Mouse (Mus musculus) neural tube, embryonic 14.5 days (tissue): ENCODE measurements around the gene Sash1. TPM values are rescaled to one million over a fixed set of nuclear protein-coding genes. Genes with fewer than 3 reads are reported as not detected.
A peak's percentile ranks its signal among the peaks of the same experiment; 100 is the strongest.

Source experiments
- ATAC-seq: fragments of 200-750 bp; cut with Nextera tagmentation; 2 replicates; pipeline ENCODE4 v1.8.0; 2017; ENCODE audit warnings: low read depth, mild to moderate bottlenecking, moderate TSS enrichment, moderate library complexity
- H3K27ac ChIP-seq: fragments of 300-500 bp; sonication (generic); 2 replicates; pipeline ENCODE4 v1.5.1; 2014; ENCODE audit warnings: low read depth, mild to moderate bottlenecking, control low read depth, low read length, moderate library complexity, mixed read lengths
- H3K27me3 ChIP-seq: fragments of 300-500 bp; sonication (generic); 2 replicates; pipeline ENCODE4 v1.6.1; 2014; ENCODE audit warnings: low read length; ENCODE audit not compliant: control insufficient read depth, insufficient read depth
- H3K36me3 ChIP-seq: fragments of 300-500 bp; sonication (generic); 2 replicates; pipeline ENCODE4 v1.6.1; 2014; ENCODE audit warnings: low read length, mixed read lengths; ENCODE audit not compliant: control insufficient read depth, insufficient read depth
- H3K4me1 ChIP-seq: fragments of 300-500 bp; sonication (generic); 2 replicates; pipeline ENCODE4 v1.6.1; 2014; ENCODE audit warnings: low read length; ENCODE audit not compliant: control insufficient read depth, insufficient read depth
- H3K4me2 ChIP-seq: fragments of 300-500 bp; sonication (generic); 2 replicates; pipeline ENCODE4 v1.6.1; 2014; ENCODE audit warnings: mild to moderate bottlenecking, low read depth, low read length, control low read depth
- H3K4me3 ChIP-seq: fragments of 300-500 bp; sonication (generic); 2 replicates; pipeline ENCODE4 v1.5.1; 2014; ENCODE audit warnings: low read depth, low read length, control low read depth, mixed read lengths
- H3K9ac ChIP-seq: fragments of 300-500 bp; sonication (generic); replicated peaks from 2 replicates; pipeline ENCODE4 v1.6.1; 2014; ENCODE audit warnings: low read depth, mild to moderate bottlenecking, control low read depth, low read length, mixed read lengths
- H3K9me3 ChIP-seq: fragments of 300-500 bp; sonication (generic); 2 replicates; pipeline ENCODE4 v1.6.1; 2016; ENCODE audit warnings: low read length; ENCODE audit not compliant: control insufficient read depth
- WGBS: fragments of 180-500 bp; shearing (Covaris S2); extraction: QIAGEN DNeasy Blood & Tissue Kit; methylation state at CpG from one replicate; pipeline ENCODE4 v1.1.7; 2014; 5-methylcytosine and 5-hydroxymethylcytosine counted together
- polyA plus RNA-seq: library from polyadenylated mRNA; unstranded; fragments of >200 nt; fragmentation: Nextera tagmentation; extraction: Ambion mirVana; gene quantifications from 2 replicates; pipeline ENCODE4 v1.2.1, GENCODE M21; 2014

Gene Sash1
- polyA plus RNA-seq: 2.2 and 5.1 TPM in 2 replicates

DNA sequence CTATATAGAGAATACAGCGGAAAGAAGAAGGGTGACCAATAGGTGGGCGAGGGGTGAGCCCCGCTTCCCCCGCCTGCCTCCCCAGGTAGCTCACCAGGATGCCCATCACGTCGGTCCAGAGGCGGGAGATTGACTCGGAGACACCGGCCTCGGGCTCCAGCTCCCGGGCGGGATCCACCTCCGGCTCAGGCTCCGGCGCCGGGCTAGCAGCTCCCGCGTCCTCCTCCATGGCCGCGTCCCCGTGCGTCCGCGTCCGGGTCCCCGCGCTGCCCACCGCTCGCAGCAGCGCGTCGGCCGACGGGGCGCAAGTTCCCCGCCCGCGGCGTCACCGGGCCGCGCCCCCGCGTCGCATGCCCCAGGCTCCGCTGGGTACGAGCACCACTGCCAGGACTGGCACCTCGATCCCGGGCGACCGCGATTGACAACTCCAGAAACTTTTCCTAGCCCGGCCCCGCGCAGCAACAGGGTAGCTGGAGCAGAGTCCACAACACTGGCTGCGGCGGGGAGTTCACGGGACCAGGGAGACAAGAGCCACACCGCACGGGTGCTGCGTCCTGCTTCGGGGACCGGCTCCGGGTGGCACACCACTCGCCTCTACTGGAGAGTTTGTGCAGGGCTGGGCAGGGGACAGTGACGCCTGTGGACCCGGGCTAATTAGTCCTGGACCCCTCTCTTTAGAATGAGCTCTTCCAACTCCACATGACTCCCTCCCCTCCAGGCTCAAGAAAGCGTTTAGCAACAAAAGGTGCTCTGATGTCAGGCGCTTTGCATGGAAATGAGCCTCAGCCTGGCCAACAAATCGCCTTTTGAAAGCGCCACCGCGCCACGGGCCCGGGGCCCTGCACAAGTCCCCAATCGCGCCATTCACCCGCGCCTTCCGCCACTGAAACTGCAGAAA is at the start of gene Sash1:
Gene Sash1, minus strand, starts transcription at position 441 of the 898 bp plus-strand sequence.
- under 1% methylated on average over 80 of the region's 80 CpGs for WGBS
- no peaks in the 10 kb centered on the region for H3K9me3 ChIP-seq
- H3K4me3 ChIP-seq: peak within 1 kb of the TSS; percentile 64
- H3K4me1 ChIP-seq: no peaks in the 10 kb centered on the region
- peak; percentile 93 for ATAC-seq
- H3K27me3 ChIP-seq: no peaks in the 10 kb centered on the region; the same call in 1 of the 2 replicates
- H3K27ac ChIP-seq: peak within 1 kb of the TSS; percentile 80
- peak within 1 kb of the TSS; percentile 61 for H3K9ac ChIP-seq
- H3K4me2 ChIP-seq: peak within 1 kb of the TSS; percentile 93
- H3K36me3 ChIP-seq: no peaks in the 10 kb centered on the region

DNA sequence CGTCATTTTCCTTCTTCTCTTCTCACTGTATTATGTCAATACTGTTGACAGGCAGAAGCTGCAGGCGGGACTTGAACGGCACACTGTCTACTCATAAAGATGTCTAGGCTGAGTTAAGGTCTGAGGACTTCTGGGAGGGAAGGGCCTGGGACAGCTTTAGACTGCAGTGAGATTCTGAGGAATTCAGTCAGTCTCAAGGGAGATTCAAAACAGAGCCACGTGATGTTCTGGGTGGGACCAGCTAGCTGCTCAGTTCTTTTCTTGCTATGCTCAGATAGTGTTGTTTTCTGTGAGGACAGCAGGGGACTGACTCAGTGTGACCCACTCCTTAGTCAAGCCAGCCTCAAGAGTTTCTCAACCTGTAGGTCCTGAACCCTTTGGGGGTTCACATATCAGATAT is 49.7 kb upstream of the Sash1 start:
- H3K4me1 ChIP-seq: no peaks in the 10 kb centered on the region
- WGBS: 72% methylated on average over 4 of the region's 4 CpGs

DNA sequence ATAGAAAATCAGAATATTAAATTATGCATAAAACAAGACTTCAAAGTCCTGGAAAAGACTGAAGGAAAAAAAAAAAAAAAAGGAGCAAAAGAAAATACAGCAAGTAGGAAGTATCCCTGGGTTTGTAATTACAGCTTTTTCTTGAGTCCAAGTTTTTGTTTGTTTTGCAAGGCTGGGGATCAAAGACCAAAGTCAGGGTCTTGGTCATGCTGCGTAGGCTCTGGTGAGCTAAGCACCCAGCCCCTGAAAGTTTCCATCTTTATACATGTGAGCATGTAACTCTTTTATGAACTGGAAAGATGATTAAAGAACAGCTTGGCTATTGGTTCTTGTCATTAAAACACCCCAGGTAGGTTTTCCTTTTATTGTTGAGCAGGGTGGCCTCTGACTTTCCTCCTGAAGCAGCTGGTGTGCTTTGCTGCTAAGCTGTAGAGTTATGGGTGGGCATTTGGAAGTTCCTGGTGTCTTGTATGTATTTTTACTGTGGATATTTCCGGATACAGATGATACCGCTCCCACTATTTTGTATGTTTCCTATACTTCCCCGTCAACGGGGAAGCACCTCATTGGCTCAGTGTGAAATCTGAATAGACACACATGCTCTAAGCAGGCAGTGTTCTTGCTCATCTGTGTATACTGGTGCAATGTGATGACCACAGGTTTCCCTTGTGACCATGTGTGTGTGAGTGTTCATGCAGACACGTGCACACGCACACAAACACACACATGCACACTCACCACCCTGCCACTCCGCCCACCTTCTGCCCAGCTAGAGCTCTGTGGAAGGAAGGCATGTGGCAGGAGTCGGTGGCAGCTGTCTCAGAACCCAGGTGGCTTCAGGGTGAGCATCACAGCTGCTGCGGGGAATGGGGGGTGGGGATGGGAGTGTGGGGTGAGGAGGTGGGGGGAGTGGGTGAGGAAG is 47.8 kb upstream of the Sash1 start:
- no peaks in the 10 kb centered on the region for H3K36me3 ChIP-seq
- no peak overlapping the region for H3K4me2 ChIP-seq
- WGBS: 82% methylated on average over 10 of the region's 10 CpGs
- H3K4me3 ChIP-seq: no peak overlapping the region
- ATAC-seq: no peak
- H3K4me1 ChIP-seq: no peaks in the 10 kb centered on the region
- no peak overlapping the region for H3K9ac ChIP-seq
- no peaks in the 10 kb centered on the region for H3K9me3 ChIP-seq
- H3K27ac ChIP-seq: no peak overlapping the region
- no peaks in the 10 kb centered on the region for H3K27me3 ChIP-seq

More for the DNA sequence above, 49.7 kb upstream of the Sash1 start:
- H3K4me2 ChIP-seq: no peak overlapping the region
- no peak overlapping the region for H3K4me3 ChIP-seq
- no peak overlapping the region for H3K9ac ChIP-seq
- no peaks in the 10 kb centered on the region for H3K27me3 ChIP-seq
- ATAC-seq: peak; percentile 44; the same call in 1 of the 2 replicates
- no peaks in the 10 kb centered on the region for H3K9me3 ChIP-seq
- H3K27ac ChIP-seq: no peak overlapping the region
- no peaks in the 10 kb centered on the region for H3K36me3 ChIP-seq

DNA sequence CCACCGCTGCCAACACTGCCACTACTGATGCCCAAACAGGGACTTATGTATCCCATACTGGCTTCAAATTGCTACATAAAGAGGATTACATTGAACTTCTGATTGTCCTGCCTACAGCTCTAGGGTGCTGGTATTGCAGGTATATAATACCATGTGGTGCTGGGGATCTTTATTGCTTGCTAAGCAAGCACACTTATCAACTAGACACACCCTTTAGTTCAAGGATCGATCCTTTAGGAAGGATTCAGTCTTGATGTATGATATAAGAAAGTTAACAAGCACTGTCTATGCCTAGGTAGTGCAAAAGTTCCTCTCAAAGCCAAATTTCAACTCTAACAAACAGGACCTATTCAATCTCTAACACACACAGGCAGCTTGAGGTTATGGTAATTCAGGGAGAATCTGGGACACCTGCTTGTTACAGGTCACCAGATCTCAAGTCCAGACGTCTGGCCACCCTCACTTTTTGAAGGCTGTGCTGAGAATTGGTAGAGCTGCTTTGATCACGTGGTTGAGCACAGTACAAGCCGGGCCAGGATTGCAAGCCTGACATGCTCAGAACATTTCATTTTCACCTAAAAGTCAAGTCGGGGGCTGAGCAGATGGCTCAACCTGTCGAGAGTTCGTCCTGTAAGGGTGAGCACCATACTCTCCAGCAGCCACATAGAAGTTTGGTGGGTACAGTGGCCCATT is 45.8 kb upstream of the Sash1 start:
- Histone ChIP-seq H3K4me3 (no peak overlapping the region), H3K27ac (no peak overlapping the region), H3K4me2 (no peak overlapping the region), H3K4me1 (no peaks in the 10 kb centered on the region), H3K36me3 (no peaks in the 10 kb centered on the region), H3K9ac (no peak overlapping the region), H3K9me3 (no peaks in the 10 kb centered on the region), H3K27me3 (no peaks in the 10 kb centered on the region)
- 88% methylated on average over 8 of the region's 8 CpGs for WGBS
- no peak for ATAC-seq

DNA sequence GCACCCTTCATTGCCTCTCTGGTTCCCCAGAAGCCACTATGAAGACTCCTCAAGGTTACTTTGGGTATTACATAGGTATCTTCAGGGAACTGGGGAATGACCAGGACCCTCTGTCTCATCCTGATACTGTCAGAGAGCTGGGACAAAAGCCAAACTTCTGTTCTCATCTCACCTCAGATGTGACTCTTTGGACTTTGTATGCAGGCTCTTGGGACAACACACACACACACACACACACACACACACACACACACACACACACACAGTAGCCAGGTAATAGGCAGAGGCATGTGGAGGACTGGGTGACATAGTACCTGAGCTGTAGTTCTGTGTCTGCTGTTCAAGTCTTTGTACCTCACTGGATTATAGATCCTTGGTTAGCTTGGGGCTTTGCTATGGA is 44.8 kb upstream of the Sash1 start:
- ATAC-seq: no peak
- Histone ChIP-seq H3K4me2 (no peak overlapping the region), H3K9ac (no peak overlapping the region), H3K27me3 (no peaks in the 10 kb centered on the region), H3K4me1 (no peaks in the 10 kb centered on the region), H3K9me3 (no peaks in the 10 kb centered on the region), H3K27ac (no peak overlapping the region), H3K4me3 (no peak overlapping the region), H3K36me3 (no peaks in the 10 kb centered on the region)

DNA sequence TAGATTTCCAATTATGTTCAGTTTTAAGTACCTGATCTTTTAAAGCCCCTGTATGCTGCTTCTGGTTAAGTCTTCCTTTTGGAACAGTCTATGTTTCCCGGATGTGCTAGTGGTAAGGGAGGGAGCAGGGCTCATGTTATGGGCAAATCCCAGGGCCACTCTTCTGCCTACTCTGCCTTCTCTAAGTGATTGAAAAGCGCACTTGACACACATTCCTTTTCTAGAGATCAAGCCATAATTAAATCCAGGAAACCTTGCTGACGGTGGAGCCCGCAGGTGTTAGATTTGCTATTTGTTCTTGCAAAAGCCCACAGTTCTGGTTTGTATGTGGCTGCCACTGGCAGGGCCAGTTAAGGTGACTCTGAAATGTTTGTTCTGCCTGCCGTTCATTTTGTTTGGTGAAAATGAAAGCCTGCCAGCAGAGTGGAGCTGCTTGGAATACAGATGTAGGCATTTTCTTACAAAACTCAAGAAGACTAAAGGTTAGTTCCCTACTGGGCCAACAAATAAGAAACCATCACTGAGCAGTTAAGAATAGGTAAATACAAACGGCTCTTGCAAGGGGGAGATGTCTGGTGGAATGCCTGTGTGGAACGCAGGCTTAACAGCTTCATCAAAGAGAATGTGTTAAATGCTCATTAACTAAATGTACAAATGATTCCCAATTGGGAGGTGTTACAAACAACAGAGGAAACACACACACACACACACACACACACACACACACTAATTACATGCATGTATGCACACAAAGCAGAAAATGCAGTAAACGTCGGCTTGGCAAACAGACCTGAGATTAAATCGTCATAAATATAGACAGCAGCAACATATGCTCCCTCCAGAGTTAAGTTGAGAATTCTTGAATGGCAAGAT is 43.1 kb upstream of the Sash1 start:
- Histone ChIP-seq H3K36me3 (no peaks in the 10 kb centered on the region), H3K4me1 (no peaks in the 10 kb centered on the region), H3K9me3 (no peaks in the 10 kb centered on the region), H3K9ac (no peak overlapping the region), H3K27ac (no peak overlapping the region), H3K27me3 (no peaks in the 10 kb centered on the region), H3K4me3 (no peak overlapping the region), H3K4me2 (no peak overlapping the region)
- peak; percentile 64 for ATAC-seq
- 47% methylated on average over 10 of the region's 10 CpGs for WGBS

DNA sequence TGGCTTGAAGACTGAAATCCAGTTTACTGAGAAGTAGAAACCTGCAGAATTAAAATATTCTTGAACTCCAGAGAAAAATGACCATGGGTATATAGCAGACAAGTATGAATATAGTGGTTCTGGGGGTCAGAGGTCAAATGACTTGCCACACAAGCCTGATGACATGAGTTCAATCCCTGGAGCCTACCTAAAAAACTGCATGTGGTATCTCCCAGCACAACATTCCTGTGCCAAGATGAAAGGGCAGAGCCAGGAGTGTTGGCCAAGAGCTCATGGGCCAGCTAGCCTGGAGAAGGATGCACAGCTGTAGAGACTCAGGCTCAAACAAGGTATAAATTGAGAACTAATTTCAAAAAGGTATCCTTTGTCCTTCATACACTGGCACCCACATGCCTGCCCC is 42.4 kb upstream of the Sash1 start:
- H3K4me2 ChIP-seq: no peak overlapping the region
- H3K9ac ChIP-seq: no peak overlapping the region
- H3K36me3 ChIP-seq: no peaks in the 10 kb centered on the region
- H3K4me3 ChIP-seq: no peak overlapping the region
- no peak overlapping the region for H3K27ac ChIP-seq
- no peaks in the 10 kb centered on the region for H3K27me3 ChIP-seq
- no peak for ATAC-seq
- no peaks in the 10 kb centered on the region for H3K4me1 ChIP-seq
- H3K9me3 ChIP-seq: no peaks in the 10 kb centered on the region

DNA sequence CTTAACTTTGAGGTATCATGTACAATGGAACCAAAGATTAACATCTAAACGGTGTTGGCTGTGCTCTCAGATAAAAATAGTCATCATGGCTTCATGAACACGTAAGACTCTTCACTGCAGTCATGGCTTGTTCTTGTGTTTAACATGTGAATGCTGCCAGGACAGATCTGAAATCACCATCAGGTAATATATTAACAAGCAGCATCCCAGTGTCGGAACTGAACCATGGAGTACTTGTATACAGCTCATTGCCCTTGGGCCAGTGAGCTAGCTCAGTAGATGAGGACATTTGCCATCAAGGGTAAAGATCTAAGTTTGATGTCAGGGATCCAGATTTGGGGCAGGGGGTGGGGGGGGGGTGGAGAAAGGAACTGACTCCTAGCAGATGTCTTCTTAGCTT is 41.0 kb upstream of the Sash1 start:
- Histone ChIP-seq H3K9ac (no peak overlapping the region), H3K36me3 (no peaks in the 10 kb centered on the region), H3K27me3 (no peaks in the 10 kb centered on the region), H3K27ac (no peak overlapping the region), H3K9me3 (no peaks in the 10 kb centered on the region), H3K4me2 (no peak overlapping the region), H3K4me1 (no peaks in the 10 kb centered on the region), H3K4me3 (no peak overlapping the region)
- 96% methylated on average over 3 of the region's 3 CpGs for WGBS
- no peak for ATAC-seq
